Mouse (Mus musculus) naive thymus-derived CD4-positive, alpha-beta T cell, adult 2 months (primary cell): Measurements from ENCODE around the gene Ndufa9.

Experiments
- DNase-seq: peaks from one replicate; pipeline ENCODE4 v3.0.0-alpha.2; 2011; ENCODE audit warnings: low read depth

Gene Ndufa9

DNA sequence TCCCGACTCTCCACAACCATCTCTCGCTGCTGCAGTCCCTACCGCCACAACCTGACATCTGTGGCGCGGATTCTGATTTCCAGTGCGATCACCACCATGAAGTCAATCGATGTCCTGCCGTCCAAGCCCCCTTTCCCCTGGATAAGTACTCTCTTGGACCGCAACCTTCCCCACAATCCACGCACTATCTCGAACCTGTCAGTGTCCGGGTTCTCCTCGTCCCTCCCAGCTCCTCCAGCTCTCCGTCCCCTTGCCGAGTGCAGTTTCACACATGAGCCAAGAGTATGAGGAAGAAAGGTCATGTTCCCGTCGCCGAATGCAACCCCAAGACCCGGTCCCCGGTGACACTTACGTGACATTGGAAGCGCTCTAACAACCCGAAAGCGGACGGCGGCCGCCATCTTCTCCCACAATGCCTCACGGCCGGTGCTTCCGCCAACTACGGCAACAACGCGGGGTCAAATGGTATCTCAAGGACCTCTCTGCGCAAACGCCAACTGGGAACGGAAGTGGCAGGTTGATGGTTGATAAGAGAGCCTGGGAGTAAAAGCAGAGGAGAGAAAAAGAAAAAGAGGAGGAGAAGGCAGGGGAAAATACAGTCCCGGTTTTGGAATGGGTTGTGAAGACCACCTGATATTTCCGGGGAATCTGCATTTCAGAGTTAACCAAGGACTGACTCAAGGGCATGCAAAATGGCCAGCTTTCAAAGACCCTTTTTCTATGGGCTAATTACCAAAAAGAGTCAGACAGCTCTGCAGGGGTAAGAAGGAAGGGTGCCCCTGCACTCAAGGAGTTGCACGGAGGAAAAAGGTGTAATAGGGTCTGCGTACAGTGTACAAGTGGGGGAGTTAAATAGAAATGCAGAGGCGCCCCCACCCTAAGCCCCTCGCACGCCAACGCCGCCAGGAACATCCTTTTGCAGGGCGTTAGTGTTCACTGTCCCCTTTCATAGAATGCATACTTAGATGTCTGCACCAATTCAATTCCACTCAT, at the start of gene Ndufa9:
Gene Ndufa9, minus strand, starts transcription at position 425 of the 993 bp plus-strand sequence.
- DNase-seq: peak; percentile 95

GRCm38 (mm10) chr6:126877118-126877517, 28.2 kb upstream of the Ndufa9 start:
- no peak for DNase-seq

GRCm38 (mm10) chr6:126852881-126853280, 3.9 kb upstream of the Ndufa9 start, which contains the start of gene Akap3:
TSS of gene Akap3 (plus strand) at chr6:126853098.
- DNase-seq: peak; percentile 29

GRCm38 (mm10) chr6:126836628-126837027, 12.3 kb downstream of the Ndufa9 start:
- no peak for DNase-seq

- DNase-seq: no peak
Measured at GRCm38 (mm10) chr6:126823087-126823486, 25.8 kb downstream of the Ndufa9 start.

DNA sequence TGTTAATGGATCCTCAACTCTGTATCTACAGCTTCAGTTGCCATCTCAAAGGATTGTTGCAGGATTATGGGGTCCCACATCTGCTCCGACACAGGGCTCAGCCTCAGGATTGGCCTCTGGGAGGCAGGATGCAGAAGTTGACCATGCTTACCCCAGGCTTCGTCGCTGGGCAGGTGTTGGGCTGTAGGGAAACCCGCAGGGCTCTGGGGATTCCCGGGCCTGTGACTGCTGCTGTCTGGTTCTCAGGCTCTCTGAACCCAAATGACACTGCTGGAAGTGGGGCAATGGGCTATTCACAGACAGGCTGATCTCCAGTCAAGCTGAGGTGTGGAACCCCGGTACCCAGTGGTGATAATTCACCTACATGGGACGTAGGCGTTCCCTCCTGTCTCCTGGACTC, 32.6 kb downstream of the Ndufa9 start:
- no peak for DNase-seq

DNA sequence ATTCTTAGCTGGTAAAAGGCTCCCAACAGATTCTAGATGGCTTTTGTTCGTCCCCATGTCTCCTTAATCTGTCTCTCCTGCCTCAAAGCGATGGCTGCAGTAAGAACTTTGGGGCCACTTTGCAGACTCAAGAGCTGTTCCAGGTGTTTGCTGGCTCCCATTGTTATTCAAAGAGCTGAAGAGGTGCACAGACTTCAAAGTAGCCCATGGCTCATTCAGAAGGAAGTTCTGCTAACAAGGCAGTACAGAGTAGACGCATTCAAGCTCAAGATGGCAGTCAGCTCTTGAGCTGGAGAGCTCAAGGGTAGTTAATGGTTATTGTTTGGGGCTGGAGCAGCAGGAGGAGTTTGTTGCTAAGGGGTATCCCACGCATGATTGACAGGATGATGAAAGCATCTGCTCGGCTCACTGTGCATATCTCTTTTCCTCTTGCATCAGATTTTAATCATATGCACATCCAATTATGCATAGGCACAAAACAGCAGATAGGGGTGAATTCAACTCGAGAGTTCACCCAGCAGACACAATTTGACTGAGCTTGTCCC, 33.7 kb downstream of the Ndufa9 start:
- DNase-seq: no peak

DNA sequence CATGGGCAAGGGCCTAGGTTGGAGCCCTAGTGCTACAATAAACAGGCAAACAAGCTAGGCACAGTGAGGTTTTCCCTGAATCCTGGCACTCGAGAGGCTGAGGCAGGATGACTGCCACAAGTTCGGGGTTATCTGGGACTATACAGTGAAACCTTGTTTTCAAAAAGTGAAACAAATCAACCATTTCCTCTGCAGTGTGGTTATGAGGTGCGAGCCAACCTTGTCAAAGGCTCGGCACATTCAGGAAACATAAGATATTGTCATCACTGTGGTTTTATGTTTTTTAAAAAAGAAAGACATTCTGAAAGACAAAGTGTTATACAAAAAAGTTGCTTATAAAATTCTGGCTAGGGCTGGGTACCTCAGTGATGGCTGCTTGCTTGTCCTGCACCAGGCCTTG, 37.5 kb downstream of the Ndufa9 start:
- peak; percentile 72 for DNase-seq

DNA sequence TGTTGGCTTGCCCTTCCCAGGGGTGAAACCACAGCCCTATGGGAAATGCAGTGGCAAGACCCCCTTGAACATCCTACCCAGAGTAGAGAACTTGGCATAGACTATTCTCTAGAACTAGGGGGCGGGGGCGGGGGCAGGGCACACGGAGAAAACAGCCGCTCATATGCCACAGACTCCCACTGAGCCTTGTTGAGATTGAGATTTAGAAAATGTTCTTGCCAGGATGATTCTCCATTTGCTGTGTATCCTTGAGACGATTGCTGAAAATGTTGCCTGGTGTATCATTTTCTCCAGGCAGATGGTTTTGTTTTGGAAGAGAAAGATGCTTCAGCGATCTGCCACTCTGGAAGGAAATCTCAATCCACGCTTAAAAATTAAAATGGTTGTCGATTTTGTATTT, 40.4 kb downstream of the Ndufa9 start:
- no peak for DNase-seq

GRCm38 (mm10) chr6:126808134-126808533, 40.8 kb downstream of the Ndufa9 start:
- DNase-seq: peak; percentile 30

- DNase-seq: peak; percentile 62
Measured at GRCm38 (mm10) chr6:126806783-126807182, 42.2 kb downstream of the Ndufa9 start.

DNA sequence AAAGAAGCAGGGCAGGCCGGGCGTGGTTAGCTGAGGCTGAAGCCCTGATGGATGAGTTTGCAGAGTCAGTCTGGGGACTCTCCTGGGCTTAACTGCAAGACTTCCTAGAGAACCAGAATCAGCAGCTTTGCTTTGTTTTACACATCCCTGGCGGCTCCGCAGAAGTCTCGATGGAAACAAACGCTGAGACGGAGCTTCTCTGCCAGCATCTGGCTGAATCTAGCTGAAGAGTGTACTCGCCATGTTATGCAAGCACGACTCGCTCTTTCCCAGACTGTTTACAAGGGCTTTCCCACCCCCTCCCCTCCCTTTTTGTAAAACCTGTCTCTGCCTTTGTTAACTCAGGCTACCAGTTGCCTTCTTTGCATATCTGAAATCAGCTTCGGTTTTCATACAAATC, 46.0 kb downstream of the Ndufa9 start:
- DNase-seq: no peak

- DNase-seq: no peak
Measured at GRCm38 (mm10) chr6:126794751-126795150, 54.2 kb downstream of the Ndufa9 start.

DNA sequence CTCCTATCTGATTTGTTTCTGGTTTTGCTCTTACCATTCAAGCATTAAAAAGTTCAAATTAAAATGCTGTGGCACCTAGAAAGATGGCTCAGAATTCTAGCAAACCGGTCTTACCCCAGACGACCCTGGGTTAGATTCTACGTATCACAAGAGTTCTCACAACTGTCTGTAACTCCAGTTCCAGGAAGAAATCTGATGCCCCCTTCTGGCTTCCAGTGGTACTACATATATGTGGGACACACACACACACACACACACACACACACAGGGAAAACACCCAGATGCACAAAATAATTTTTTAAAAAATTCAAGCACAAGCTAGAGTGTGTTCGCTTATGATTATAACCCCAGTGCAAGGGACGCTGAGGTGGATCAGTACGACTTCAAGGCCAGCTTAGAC, 55.2 kb downstream of the Ndufa9 start:
- peak; percentile 29 for DNase-seq

- DNase-seq: peak; percentile 79
Measured at GRCm38 (mm10) chr6:126791964-126792363, 57.0 kb downstream of the Ndufa9 start.

DNA sequence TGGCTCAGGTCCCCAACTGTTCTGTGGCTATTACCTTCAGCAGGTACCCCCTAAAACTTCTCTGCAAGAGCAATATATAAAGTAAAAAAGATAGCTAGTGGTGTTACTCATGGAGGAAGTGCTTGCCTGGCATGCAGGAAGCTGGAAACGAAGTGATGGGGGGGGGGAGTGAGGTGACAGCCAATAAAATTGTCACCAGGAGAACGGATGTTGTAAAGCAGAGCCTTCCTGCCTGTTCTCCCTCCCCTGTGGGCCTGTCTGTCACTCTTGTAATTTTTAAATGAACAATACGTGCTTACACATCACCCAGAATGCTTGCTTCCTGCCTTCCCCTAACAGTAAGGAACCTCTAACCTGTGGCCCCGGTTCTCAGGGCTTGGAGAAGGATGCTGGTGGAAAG, 57.4 kb downstream of the Ndufa9 start:
- peak; percentile 37 for DNase-seq

- DNase-seq: no peak
Measured at GRCm38 (mm10) chr6:126788863-126789262, 60.1 kb downstream of the Ndufa9 start.

DNA sequence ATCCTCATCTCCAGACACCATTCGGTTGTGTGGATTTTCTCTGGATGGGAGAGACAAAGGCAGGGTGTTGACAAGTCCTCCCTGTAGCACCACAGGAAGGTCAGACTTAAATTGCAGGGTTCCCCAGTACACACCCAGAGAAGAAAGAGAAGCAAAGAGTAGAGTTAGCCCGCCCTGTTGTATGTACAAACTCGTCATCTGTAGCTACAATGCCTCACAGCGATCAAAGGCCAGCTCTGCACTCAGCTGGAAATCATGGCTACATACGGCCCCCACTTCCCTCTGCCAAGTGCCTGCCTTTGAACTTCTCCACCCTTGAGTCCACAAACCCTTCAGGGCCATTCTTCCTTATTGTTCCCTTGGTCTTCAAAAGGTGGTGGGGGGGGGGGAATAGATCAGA, 64.7 kb downstream of the Ndufa9 start:
- no peak for DNase-seq

- no peak for DNase-seq
Measured at GRCm38 (mm10) chr6:126783651-126784066, 65.3 kb downstream of the Ndufa9 start.

GRCm38 (mm10) chr6:126783056-126783455, 65.9 kb downstream of the Ndufa9 start:
- no peak for DNase-seq

DNA sequence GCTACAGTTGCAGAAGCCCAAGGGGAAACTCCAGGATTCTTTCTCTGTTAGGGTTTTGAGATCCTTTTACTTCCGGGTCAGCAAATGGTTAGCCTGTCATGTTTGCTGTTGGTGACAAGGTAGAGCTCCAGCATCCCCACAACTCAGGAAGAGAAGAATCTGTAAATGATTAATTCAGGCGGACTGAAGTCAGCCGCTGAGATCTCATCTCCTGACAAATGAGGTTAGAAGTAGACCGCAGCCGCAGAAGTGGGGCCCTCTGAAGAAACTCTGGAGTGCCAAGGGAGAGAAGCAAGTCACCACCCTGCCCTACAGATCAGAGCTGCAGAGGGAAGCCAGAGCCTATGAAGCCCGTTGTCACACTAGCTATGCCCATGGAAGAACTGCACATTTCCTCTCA, 71.0 kb downstream of the Ndufa9 start:
- no peak for DNase-seq

GRCm38 (mm10) chr6:126773873-126774272, 75.1 kb downstream of the Ndufa9 start:
- no peak for DNase-seq

- no peak for DNase-seq
Measured at GRCm38 (mm10) chr6:126772326-126772725, 76.6 kb downstream of the Ndufa9 start.
